Comparison of ENCODE assay signal across 16 mouse cellular contexts in the genomic region with DNA sequence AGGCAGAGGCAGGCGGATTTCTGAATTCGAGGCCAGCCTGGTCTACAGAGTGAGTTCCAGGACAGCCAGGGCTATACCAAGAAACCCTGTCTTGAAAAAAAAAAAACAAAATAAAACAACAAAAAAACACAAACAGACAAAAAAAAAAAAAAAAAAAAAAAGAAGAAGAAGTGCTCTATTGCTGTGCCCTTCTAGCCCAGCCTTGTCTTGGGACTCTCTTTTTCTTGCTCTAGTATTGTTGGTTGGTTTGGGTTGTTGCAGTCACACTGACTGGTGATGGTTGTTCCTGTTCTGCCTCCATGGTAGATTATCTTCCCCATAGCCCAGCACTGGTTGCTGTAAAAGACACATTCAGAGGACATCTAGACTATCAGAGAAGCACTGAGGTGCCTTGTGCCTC.
"Had no signal": no experiment of that assay in that cellular context is flagged by ENCODE, and none has a peak within 500 bp of the region (broad histone marks: within the 10 kb centered on the region; RNA-seq: fewer than 3 reads in every experiment).

No protein-coding gene starts in this region.

- H3K27me3 ChIP-seq: neural tube, embryonic 12.5 days; neural tube, embryonic 13.5 days; neural tube, embryonic 15.5 days; stomach, embryonic 15.5 days had no signal

- DNase-seq: retina, postnatal 1 day; right cerebral cortex, adult 18-20 months; right cerebral cortex, postnatal 14 days; right cerebral cortex, postnatal 25 days; right cerebral cortex, postnatal 4 days; spleen, adult 18-20 months; thymus, adult 18-20 months; thymus, adult 2 months; thymus, postnatal 14 days; thymus, postnatal 25 days; thymus, postnatal 36 days had no signal

- H3K9ac ChIP-seq: neural tube, embryonic 12.5 days; neural tube, embryonic 13.5 days; neural tube, embryonic 15.5 days; stomach, embryonic 15.5 days had no signal

- H3K4me3 ChIP-seq: neural tube, embryonic 12.5 days; neural tube, embryonic 13.5 days; neural tube, embryonic 15.5 days; stomach, embryonic 15.5 days had no signal

- H3K27ac ChIP-seq: neural tube, embryonic 12.5 days; neural tube, embryonic 13.5 days; neural tube, embryonic 15.5 days; stomach, embryonic 15.5 days; stomach, postnatal 0 days had no signal

- H3K4me1 ChIP-seq: neural tube, embryonic 12.5 days; neural tube, embryonic 13.5 days; neural tube, embryonic 15.5 days; stomach, embryonic 15.5 days had no signal

- H3K9me3 ChIP-seq: neural tube, embryonic 12.5 days; neural tube, embryonic 13.5 days; neural tube, embryonic 15.5 days; stomach, embryonic 15.5 days had no signal
